Mouse (Mus musculus): Measurements from ENCODE around the gene Plekhm2.

DNA sequence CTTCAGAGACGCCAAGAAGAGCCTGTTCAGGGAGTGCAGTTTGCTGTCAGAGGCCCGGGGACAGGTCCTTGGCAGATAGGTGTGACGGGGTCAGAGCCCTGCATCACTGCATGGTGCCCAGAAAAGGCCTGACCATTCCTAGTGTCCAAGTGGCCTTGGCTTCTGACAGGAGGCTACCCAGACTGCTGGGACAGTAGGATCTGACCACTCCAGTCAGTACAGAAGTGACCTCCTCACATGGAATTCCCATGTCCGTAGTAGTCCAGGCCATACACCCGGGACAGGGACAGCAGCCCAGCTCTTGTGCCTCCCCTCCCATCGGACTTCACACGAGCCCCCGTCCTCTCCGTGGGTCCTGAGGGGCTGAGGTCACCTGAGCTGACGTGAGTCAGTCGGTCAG lies 34.7 kb downstream of the Plekhm2 start:
- TF ChIP-seq CTCF (IDR thresholded peaks at IDR 0.05; ENCODE audit: low read depth) (no peak), EP300 (IDR thresholded peaks at IDR 0.05; ENCODE audit: low read depth) (no peak)
